Mouse (Mus musculus): Measurements from ENCODE around the gene Oaz1.

GRCm38 (mm10) chr10:80817164-80817563 lies 9.3 kb upstream of the Oaz1 start:
- TF ChIP-seq CTCF (IDR thresholded peaks at IDR 0.05; ENCODE audit: low read depth, low read length) (no peak), GATA1 (IDR thresholded peaks at IDR 0.05; ENCODE audit: borderline replicate concordance, low read length) (no peak), TAL1 (conservative IDR thresholded peaks at IDR 0.05; ENCODE audit: low read depth, low read length) (no peak)
